Mouse (Mus musculus) midbrain, embryonic 16.5 days (tissue): ENCODE data around the gene Evx1. TPM values are rescaled to one million over a fixed set of nuclear protein-coding genes. Genes with fewer than 3 reads are reported as not detected.
"Not testable (repeated sequence)": the region's sequence is repeated elsewhere in the genome, so short reads cannot be mapped to it uniquely, and the experiment has no call there.

ENCODE experiments used
- ATAC-seq: fragments of 200-750 bp; cut with Nextera tagmentation; 2 replicates; pipeline ENCODE4 v1.8.0; 2017; ENCODE audit warnings: moderate TSS enrichment
- H3K27ac ChIP-seq: fragments of 300-500 bp; sonication (generic); 2 replicates; pipeline ENCODE4 v1.5.1; 2014; ENCODE audit warnings: mild to moderate bottlenecking, low read length, mixed read lengths
- H3K27me3 ChIP-seq: fragments of 300-500 bp; sonication (generic); 2 replicates; pipeline ENCODE4 v1.6.1; 2014; ENCODE audit warnings: low read depth, low read length, mixed read lengths; ENCODE audit not compliant: control insufficient read depth, insufficient read depth
- H3K36me3 ChIP-seq: fragments of 300-500 bp; sonication (generic); 2 replicates; pipeline ENCODE4 v1.6.1; 2014; ENCODE audit warnings: mild to moderate bottlenecking, low read length, moderate library complexity, mixed read lengths; ENCODE audit not compliant: control insufficient read depth, insufficient read depth
- H3K4me1 ChIP-seq: fragments of 300-500 bp; sonication (generic); 2 replicates; pipeline ENCODE4 v1.6.1; 2014; ENCODE audit warnings: mild to moderate bottlenecking, low read length, mixed read lengths; ENCODE audit not compliant: control insufficient read depth, insufficient read depth
- H3K4me2 ChIP-seq: fragments of 300-500 bp; sonication (generic); 2 replicates; pipeline ENCODE4 v1.6.1; 2014; ENCODE audit warnings: mild to moderate bottlenecking, low read length, mixed read lengths
- H3K4me3 ChIP-seq: fragments of 300-500 bp; sonication (generic); 2 replicates; pipeline ENCODE4 v1.5.1; 2014; ENCODE audit warnings: low read depth, mild to moderate bottlenecking, low read length, moderate library complexity, mixed read lengths
- H3K9ac ChIP-seq: fragments of 300-500 bp; sonication (generic); 2 replicates; pipeline ENCODE4 v1.6.1; 2014; ENCODE audit warnings: low read depth, low read length, mixed read lengths
- H3K9me3 ChIP-seq: fragments of 300-500 bp; sonication (generic); replicated peaks from 2 replicates; pipeline ENCODE4 v1.6.1; 2014; ENCODE audit warnings: mild to moderate bottlenecking, low read length, mixed read lengths; ENCODE audit not compliant: control insufficient read depth, poor library complexity, severe bottlenecking
- WGBS: fragments of 180-500 bp; shearing (Covaris S2); extraction: QIAGEN DNeasy Blood & Tissue Kit; methylation state at CpG from one replicate; pipeline ENCODE4 v1.1.7; 2014; 5-methylcytosine and 5-hydroxymethylcytosine counted together
- polyA plus RNA-seq: library from polyadenylated mRNA; unstranded; fragments of >200 nt; fragmentation: Nextera tagmentation; extraction: Ambion mirVana; gene quantifications from 2 replicates; pipeline ENCODE4 v1.2.1, GENCODE M21; 2015

Gene Evx1
- polyA plus RNA-seq, 1 experiment from 2014 or later = 0.46 TPM

GRCm38 (mm10) chr6:52346816-52347215 is 33.5 kb downstream of the Evx1 start:
- H3K9ac ChIP-seq, H3K36me3 ChIP-seq, H3K9me3 ChIP-seq, H3K27me3 ChIP-seq, ATAC-seq, H3K4me1 ChIP-seq, H3K4me3 ChIP-seq, H3K4me2 ChIP-seq, H3K27ac ChIP-seq: not testable (repeated sequence)
- 88% methylated on average over 16 of the region's 16 CpGs for WGBS

- Histone ChIP-seq H3K36me3 (no peaks in the 10 kb centered on the region), H3K4me1 (peaks cover 11% of the 10 kb centered on the region), H3K9ac (no peak overlapping the region), H3K4me2 (no peak overlapping the region), H3K4me3 (no peak overlapping the region), H3K9me3 (no peaks in the 10 kb centered on the region), H3K27me3 (no peaks in the 10 kb centered on the region), H3K27ac (no peak overlapping the region)
- ATAC-seq = no peak
- 43% methylated on average over 2 of the region's 2 CpGs for WGBS
These were observed 52.7 kb downstream of the Evx1 start for GRCm38 (mm10) chr6:52366021-52366420.

DNA sequence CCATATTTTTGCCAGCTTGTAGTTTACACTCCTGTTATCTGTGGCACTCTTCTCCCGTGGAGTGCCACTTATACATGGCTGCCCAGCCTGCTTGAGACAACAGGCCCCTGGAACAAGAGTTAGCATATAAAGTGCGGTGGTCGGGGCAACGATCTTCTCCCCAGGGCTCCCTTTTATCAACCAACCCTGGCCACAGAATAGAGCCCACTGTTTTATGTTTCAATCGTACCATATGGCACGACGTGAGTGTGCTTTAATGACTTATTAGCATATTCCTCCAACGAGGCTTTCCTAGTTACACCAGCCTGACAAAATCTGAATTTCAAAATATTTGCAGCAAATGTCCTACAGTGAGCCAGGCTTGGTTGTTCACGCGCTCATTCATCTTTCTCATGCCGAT is 53.2 kb downstream of the Evx1 start:
- Histone ChIP-seq H3K4me3 (no peak overlapping the region), H3K9me3 (no peaks in the 10 kb centered on the region), H3K36me3 (no peaks in the 10 kb centered on the region), H3K4me2 (peak overlapping the region; percentile 10; the same call in 1 of the 2 replicates), H3K4me1 (peaks cover 11% of the 10 kb centered on the region), H3K27me3 (no peaks in the 10 kb centered on the region), H3K9ac (no peak overlapping the region), H3K27ac (no peak overlapping the region)
- peak; percentile 56 for ATAC-seq
- 17% methylated on average over 11 of the region's 11 CpGs for WGBS

DNA sequence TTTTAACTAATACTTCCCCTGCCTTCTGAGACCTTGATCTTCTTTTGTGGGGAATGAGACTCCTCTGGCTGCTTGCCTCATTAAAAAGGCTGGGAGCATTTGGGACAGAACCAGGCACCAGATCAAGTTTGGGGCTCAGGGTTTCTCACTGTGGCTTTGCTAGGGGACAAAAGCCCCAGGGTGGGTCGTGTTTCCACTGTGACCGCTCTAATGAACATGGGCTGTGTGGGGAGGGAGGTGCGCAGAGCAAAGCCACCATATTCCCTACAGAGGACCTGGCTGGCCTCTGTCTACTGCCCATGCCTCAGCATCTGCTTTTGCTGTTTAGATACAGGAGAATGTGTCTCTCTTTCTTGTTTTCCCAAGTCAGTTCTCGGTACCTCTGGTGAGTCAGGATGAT is 53.8 kb downstream of the Evx1 start:
- Histone ChIP-seq H3K4me3 (no peak overlapping the region), H3K4me1 (peaks cover 11% of the 10 kb centered on the region), H3K9ac (no peak overlapping the region), H3K4me2 (0 out of 2 replicates have a peak overlapping the region, but pooled peaks have one; percentile 10), H3K27ac (no peak overlapping the region), H3K9me3 (no peaks in the 10 kb centered on the region), H3K36me3 (no peaks in the 10 kb centered on the region), H3K27me3 (no peaks in the 10 kb centered on the region)
- ATAC-seq = no peak
- 29% methylated on average over 4 of the region's 4 CpGs for WGBS

Other genes starting within 250 kb of the Evx1 start
- gene Hoxa1, start 155.2 kb upstream of the Evx1 start, polyA plus RNA-seq = 0.20 TPM in 1 of 2 replicates, not detected in the other
- gene Hoxa2, start 148.7 kb upstream of the Evx1 start, polyA plus RNA-seq = 0.10 and 0.22 TPM in 2 replicates
- not detected in 2 replicates for gene 5730596B20Rik, start 136.0 kb upstream of the Evx1 start, polyA plus RNA-seq
- not detected in 2 replicates for gene Hoxa4, start 121.7 kb upstream of the Evx1 start, polyA plus RNA-seq
- gene Hoxa5, start 108.9 kb upstream of the Evx1 start, polyA plus RNA-seq = 0.21 TPM in 1 of 2 replicates, not detected in the other
- not detected in 2 replicates for gene Hoxa6, start 104.8 kb upstream of the Evx1 start, polyA plus RNA-seq
- gene Hoxa3, start 100.2 kb upstream of the Evx1 start, polyA plus RNA-seq = not detected in 2 replicates
- gene Gm28308, start 100.2 kb upstream of the Evx1 start, polyA plus RNA-seq = not detected in 2 replicates
- not detected in 2 replicates for gene Hoxa7, start 91.6 kb upstream of the Evx1 start, polyA plus RNA-seq
- gene Hoxa9, start 82.4 kb upstream of the Evx1 start, polyA plus RNA-seq = not detected in 2 replicates
- not detected in 2 replicates for gene Hoxa10, start 72.6 kb upstream of the Evx1 start, polyA plus RNA-seq
- gene Hoxa11, start 67.7 kb upstream of the Evx1 start, polyA plus RNA-seq = not detected in 2 replicates
- gene Hoxa13, start 52.6 kb upstream of the Evx1 start, polyA plus RNA-seq = not detected in 2 replicates